Mouse (Mus musculus) urinary bladder, postnatal 14 days (tissue): ENCODE measurements around the gene Gm8914.
"Not testable (repeated sequence)": the region's sequence is repeated elsewhere in the genome, so short reads cannot be mapped to it uniquely, and the experiment has no call there.

Experiments used
- DNase-seq: peaks from one replicate; pipeline ENCODE4 v3.0.0; 2021; ENCODE audit warnings: low spot score

Gene Gm8914

GRCm38 (mm10) chrX:91479826-91480225, at the start of gene Gm8914:
TSS of gene Gm8914 (plus strand) at chrX:91480126.
- not testable (repeated sequence) for DNase-seq
